Comparison of ENCODE assay signal across 22 mouse cellular contexts in genomic region chr6:125119387-125119786, GRCm38 (mm10). TPM values are rescaled to one million over a fixed set of nuclear protein-coding genes. Genes with fewer than 3 reads are reported as not detected.
"Had no signal": no experiment of that assay in that cellular context is flagged by ENCODE, and none has a peak within 500 bp of the region (broad histone marks: within the 10 kb centered on the region; RNA-seq: fewer than 3 reads in every experiment).

No protein-coding gene starts in this region.

- H3K9ac ChIP-seq: limb, embryonic 12.5 days; limb, embryonic 15.5 days; liver, embryonic 14.5 days; lung, embryonic 15.5 days; midbrain, embryonic 13.5 days; neural tube, embryonic 13.5 days; stomach, embryonic 15.5 days had no signal

- H3K4me3 ChIP-seq: limb, embryonic 12.5 days; limb, embryonic 15.5 days; lung, embryonic 15.5 days; megakaryocyte, embryonic 14.5 days; midbrain, embryonic 10.5 days; midbrain, embryonic 13.5 days; myocyte; neural tube, embryonic 13.5 days; stomach, embryonic 15.5 days had no signal

- DNase-seq: left cerebral cortex, postnatal 4 days; lung, adult 18-20 months; lung, postnatal 10 days; lung, postnatal 36 days; retina, postnatal 1 day; right cerebral cortex, postnatal 25 days; spleen, adult 18-20 months; thymus, postnatal 25 days had no signal

- H3K27me3 ChIP-seq: limb, embryonic 12.5 days; limb, embryonic 15.5 days; lung, embryonic 15.5 days; megakaryocyte, embryonic 14.5 days; midbrain, embryonic 13.5 days; neural tube, embryonic 13.5 days; stomach, embryonic 15.5 days had no signal

- H3K4me2 ChIP-seq: limb, embryonic 12.5 days; limb, embryonic 15.5 days; lung, embryonic 15.5 days; midbrain, embryonic 13.5 days; neural tube, embryonic 13.5 days; stomach, embryonic 15.5 days had no signal

- H3K4me1 ChIP-seq: limb, embryonic 12.5 days; limb, embryonic 15.5 days; lung, embryonic 15.5 days; megakaryocyte, embryonic 14.5 days; midbrain, embryonic 10.5 days; midbrain, embryonic 13.5 days; neural tube, embryonic 13.5 days; stomach, embryonic 15.5 days had no signal

- H3K9me3 ChIP-seq: limb, embryonic 12.5 days; limb, embryonic 15.5 days; lung, embryonic 15.5 days; megakaryocyte, embryonic 14.5 days; midbrain, embryonic 10.5 days; midbrain, embryonic 13.5 days; neural tube, embryonic 13.5 days; stomach, embryonic 15.5 days had no signal

- H3K27ac ChIP-seq: hindbrain, postnatal 0 days; limb, embryonic 12.5 days; limb, embryonic 15.5 days; liver, embryonic 14.5 days; lung, embryonic 15.5 days; midbrain, embryonic 10.5 days; midbrain, embryonic 13.5 days; neural tube, embryonic 13.5 days; stomach, embryonic 15.5 days had no signal

- ATAC-seq: hindbrain, postnatal 0 days; inflammation-experienced regulatory T-cells, adult 6 months; intestine, embryonic 16.5 days; midbrain, embryonic 13.5 days; midbrain, embryonic 16.5 days had no signal

RNA-seq across cellular contexts. Expression of gene Lpar5, which starts 51.7 kb away (rescaled TPM):
- polyA plus RNA-seq: myocyte had no signal
